Mouse (Mus musculus): ENCODE results near the gene Sf1. TPM values are rescaled to one million over a fixed set of nuclear protein-coding genes. Genes with fewer than 3 reads are reported as not detected.

The Sf1 gene
- polyA plus RNA-seq, 1 experiment from 2014 or later = 91.7 TPM

DNA sequence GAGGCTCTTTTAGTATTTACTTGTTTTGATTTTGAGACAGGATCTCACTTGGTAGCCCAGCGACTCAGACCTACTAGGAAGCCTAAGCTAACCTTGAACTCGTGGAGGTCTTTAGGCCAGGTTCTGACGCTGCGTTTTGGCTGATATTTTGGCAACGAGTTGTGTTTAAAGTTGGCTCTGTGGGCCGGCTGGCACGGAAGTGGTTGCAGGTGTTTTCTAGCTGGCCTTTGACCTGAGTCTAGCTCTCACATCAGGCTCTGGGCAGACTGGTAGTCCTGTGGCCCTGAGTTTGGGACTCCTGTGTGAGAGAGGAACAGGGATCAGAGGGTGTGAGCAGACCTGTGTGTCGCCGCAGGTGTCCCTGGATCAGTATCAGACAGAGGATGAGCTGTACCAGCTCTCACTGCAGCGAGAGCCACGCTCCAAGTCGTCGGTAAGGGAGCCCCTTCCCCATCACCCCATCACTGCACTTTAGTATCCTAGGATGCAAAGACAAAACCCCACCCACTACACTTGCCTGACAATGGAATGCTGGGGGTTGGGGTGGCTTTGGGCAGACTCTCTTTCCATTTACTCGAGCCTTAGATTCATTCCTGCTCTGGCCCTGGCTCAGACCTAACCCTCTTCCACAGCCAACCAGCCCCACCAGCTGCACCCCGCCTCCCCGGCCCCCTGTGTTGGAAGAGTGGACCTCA, 44.5 kb downstream of the Sf1 start:
- Histone ChIP-seq H3K9ac (replicated peaks; ENCODE audit: low read depth, low read length) (no peak overlapping the region), H3K4me3 (ENCODE audit: low read depth, low read length) (no peak overlapping the region), H3K4me1 (ENCODE audit: control insufficient read depth, insufficient read depth, low read length) (no peaks in the 10 kb centered on the region), H3K27me3 (ENCODE audit: control insufficient read depth, insufficient read depth, low read length) (no peaks in the 10 kb centered on the region), H3K36me3 (ENCODE audit: control insufficient read depth, insufficient read depth, low read length) (no peaks in the 10 kb centered on the region), H3K27ac (ENCODE audit: low read depth, low read length) (no peak overlapping the region), H3K4me2 (ENCODE audit: low read depth, low read length) (no peak overlapping the region), H3K9me3 (ENCODE audit: control insufficient read depth, low read length) (no peaks in the 10 kb centered on the region)
- no peak for ATAC-seq (ENCODE audit: low read depth)
- WGBS = 56% methylated on average over 16 of the region's 16 CpGs

DNA sequence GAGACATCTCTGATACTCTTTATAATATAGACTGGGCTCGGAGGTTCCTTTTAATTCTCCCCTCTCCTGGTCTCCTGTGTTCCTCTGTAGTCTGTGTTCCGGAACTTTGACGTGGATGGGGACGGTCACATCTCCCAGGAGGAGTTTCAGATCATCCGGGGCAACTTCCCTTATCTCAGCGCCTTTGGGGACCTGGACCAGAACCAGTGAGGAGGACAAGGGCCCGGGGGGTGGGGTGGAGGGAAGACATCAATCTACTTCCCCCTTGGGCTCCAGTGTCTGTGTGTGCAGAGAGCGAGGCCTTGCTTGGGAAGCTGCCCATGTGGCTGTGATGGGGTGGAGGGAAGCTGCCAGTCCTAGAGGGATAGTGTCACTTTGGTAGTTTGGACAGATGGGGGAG, 45.3 kb downstream of the Sf1 start:
- 77% methylated on average over 8 of the region's 8 CpGs for WGBS
- no peak overlapping the region for H3K9ac ChIP-seq (replicated peaks; ENCODE audit: low read depth, low read length)

DNA sequence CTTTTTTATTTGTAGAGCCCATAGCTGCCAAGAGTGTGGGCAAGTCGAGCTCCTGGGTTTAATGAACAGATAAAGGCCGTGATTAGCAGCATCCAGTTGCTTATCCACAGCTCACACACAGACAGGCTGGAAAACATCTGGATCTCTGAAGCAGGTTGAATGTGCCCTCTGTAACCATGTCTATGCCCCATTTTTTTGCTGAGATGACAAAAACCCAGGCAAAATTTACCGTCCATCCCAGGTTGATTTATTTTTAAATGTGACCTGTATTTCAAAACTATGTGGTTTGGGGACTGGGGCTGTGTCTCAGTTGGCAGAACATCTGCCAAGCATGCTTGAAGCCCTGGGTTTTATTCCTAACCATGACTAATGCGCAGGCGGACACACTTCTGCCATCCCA, 45.7 kb downstream of the Sf1 start:
- Histone ChIP-seq H3K27ac (ENCODE audit: low read depth, low read length) (no peak overlapping the region), H3K27me3 (ENCODE audit: control insufficient read depth, insufficient read depth, low read length) (no peaks in the 10 kb centered on the region), H3K36me3 (ENCODE audit: control insufficient read depth, insufficient read depth, low read length) (no peaks in the 10 kb centered on the region), H3K4me3 (ENCODE audit: low read depth, low read length) (no peak overlapping the region), H3K9me3 (ENCODE audit: control insufficient read depth, low read length) (no peaks in the 10 kb centered on the region), H3K4me2 (ENCODE audit: low read depth, low read length) (no peak overlapping the region), H3K4me1 (ENCODE audit: control insufficient read depth, insufficient read depth, low read length) (no peaks in the 10 kb centered on the region), H3K9ac (replicated peaks; ENCODE audit: low read depth, low read length) (no peak overlapping the region)
- ATAC-seq (ENCODE audit: low read depth) = no peak
- WGBS = 80% methylated on average over 5 of the region's 5 CpGs

More for the DNA sequence above, 45.3 kb downstream of the Sf1 start:
- H3K36me3 ChIP-seq (ENCODE audit: control insufficient read depth, insufficient read depth, low read length) = no peaks in the 10 kb centered on the region
- no peak for ATAC-seq (ENCODE audit: low read depth)
- no peaks in the 10 kb centered on the region for H3K9me3 ChIP-seq (ENCODE audit: control insufficient read depth, low read length)
- no peaks in the 10 kb centered on the region for H3K4me1 ChIP-seq (ENCODE audit: control insufficient read depth, insufficient read depth, low read length)
- no peak overlapping the region for H3K4me2 ChIP-seq (ENCODE audit: low read depth, low read length)
- no peak overlapping the region for H3K4me3 ChIP-seq (ENCODE audit: low read depth, low read length)
- no peaks in the 10 kb centered on the region for H3K27me3 ChIP-seq (ENCODE audit: control insufficient read depth, insufficient read depth, low read length)
- no peak overlapping the region for H3K27ac ChIP-seq (ENCODE audit: low read depth, low read length)

DNA sequence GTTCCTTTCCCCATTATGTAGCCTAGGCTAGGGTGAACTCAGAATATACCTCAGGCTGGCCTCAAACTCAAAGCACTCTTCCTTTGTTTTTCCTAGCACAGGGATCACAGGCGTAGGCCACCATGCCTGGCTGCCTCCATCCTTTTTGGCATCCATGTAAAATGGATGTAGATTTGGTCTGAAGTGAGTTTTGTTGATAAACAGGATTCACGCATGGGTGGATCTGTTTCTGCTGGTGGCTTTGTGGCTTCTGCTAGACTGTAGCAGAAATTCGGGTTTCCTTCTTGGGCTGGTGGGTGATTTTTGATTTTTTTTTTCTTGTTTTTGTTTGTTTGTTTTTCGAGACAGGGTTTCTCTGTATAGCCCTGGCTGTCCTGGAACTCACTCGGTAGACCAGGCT, 46.4 kb downstream of the Sf1 start:
- no peak overlapping the region for H3K4me3 ChIP-seq (ENCODE audit: low read depth, low read length)
- no peaks in the 10 kb centered on the region for H3K4me1 ChIP-seq (ENCODE audit: control insufficient read depth, insufficient read depth, low read length)
- ATAC-seq (ENCODE audit: low read depth) = no peak
- H3K27me3 ChIP-seq (ENCODE audit: control insufficient read depth, insufficient read depth, low read length) = no peaks in the 10 kb centered on the region
- no peak overlapping the region for H3K9ac ChIP-seq (replicated peaks; ENCODE audit: low read depth, low read length)
- H3K4me2 ChIP-seq (ENCODE audit: low read depth, low read length) = no peak overlapping the region
- H3K27ac ChIP-seq (ENCODE audit: low read depth, low read length) = no peak overlapping the region
- no peaks in the 10 kb centered on the region for H3K36me3 ChIP-seq (ENCODE audit: control insufficient read depth, insufficient read depth, low read length)
- 89% methylated on average over 5 of the region's 5 CpGs for WGBS
- H3K9me3 ChIP-seq (ENCODE audit: control insufficient read depth, low read length) = no peaks in the 10 kb centered on the region

DNA sequence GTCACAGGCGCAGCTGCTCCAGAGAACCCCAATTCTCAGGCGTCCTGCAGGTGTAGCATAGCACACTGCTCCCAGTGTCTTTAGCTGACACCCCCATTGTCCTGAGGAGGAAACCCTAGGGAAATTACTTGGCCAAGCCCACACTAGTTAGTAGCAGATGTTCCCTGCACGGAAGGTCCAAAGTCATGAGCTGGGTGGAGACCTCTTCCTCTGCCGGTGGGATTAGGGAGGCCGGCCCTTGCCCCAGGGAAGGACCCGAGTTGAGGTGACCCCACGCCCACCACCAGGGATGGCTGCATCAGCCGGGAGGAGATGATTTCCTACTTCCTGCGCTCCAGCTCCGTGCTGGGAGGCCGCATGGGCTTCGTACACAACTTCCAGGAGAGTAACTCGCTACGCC, 49.3 kb downstream of the Sf1 start:
- Histone ChIP-seq H3K27me3 (ENCODE audit: control insufficient read depth, insufficient read depth, low read length) (no peaks in the 10 kb centered on the region), H3K27ac (ENCODE audit: low read depth, low read length) (no peak overlapping the region), H3K4me2 (ENCODE audit: low read depth, low read length) (no peak overlapping the region), H3K9ac (replicated peaks; ENCODE audit: low read depth, low read length) (no peak overlapping the region), H3K9me3 (ENCODE audit: control insufficient read depth, low read length) (no peaks in the 10 kb centered on the region), H3K4me3 (ENCODE audit: low read depth, low read length) (no peak overlapping the region), H3K36me3 (ENCODE audit: control insufficient read depth, insufficient read depth, low read length) (no peaks in the 10 kb centered on the region), H3K4me1 (ENCODE audit: control insufficient read depth, insufficient read depth, low read length) (peaks cover 24% of the 10 kb centered on the region)
- ATAC-seq (ENCODE audit: low read depth) = no peak
- WGBS = 68% methylated on average over 12 of the region's 14 CpGs

GRCm38 (mm10) chr19:6415454-6415853, 52.0 kb downstream of the Sf1 start:
- Histone ChIP-seq H3K9me3 (ENCODE audit: control insufficient read depth, low read length) (no peaks in the 10 kb centered on the region), H3K4me2 (ENCODE audit: low read depth, low read length) (no peak overlapping the region), H3K27me3 (ENCODE audit: control insufficient read depth, insufficient read depth, low read length) (no peaks in the 10 kb centered on the region), H3K4me3 (ENCODE audit: low read depth, low read length) (no peak overlapping the region), H3K9ac (replicated peaks; ENCODE audit: low read depth, low read length) (0 out of 2 replicates have a peak overlapping the region, but pooled peaks have one; percentile 8), H3K4me1 (ENCODE audit: control insufficient read depth, insufficient read depth, low read length) (peaks cover 29% of the 10 kb centered on the region), H3K36me3 (ENCODE audit: control insufficient read depth, insufficient read depth, low read length) (no peaks in the 10 kb centered on the region), H3K27ac (ENCODE audit: low read depth, low read length) (peak overlapping the region; percentile 76)
- 46% methylated on average over 6 of the region's 6 CpGs for WGBS
- no peak for ATAC-seq (ENCODE audit: low read depth)

GRCm38 (mm10) chr19:6416124-6416770, 52.8 kb downstream of the Sf1 start:
- 0 out of 2 replicates have a peak overlapping the region, but pooled peaks have one; percentile 1 for H3K9ac ChIP-seq (replicated peaks; ENCODE audit: low read depth, low read length)
- no peak for ATAC-seq (ENCODE audit: low read depth)
- H3K27ac ChIP-seq (ENCODE audit: low read depth, low read length) = peak overlapping the region; percentile 76
- H3K4me2 ChIP-seq (ENCODE audit: low read depth, low read length) = no peak overlapping the region
- H3K27me3 ChIP-seq (ENCODE audit: control insufficient read depth, insufficient read depth, low read length) = no peaks in the 10 kb centered on the region
- H3K36me3 ChIP-seq (ENCODE audit: control insufficient read depth, insufficient read depth, low read length) = no peaks in the 10 kb centered on the region
- H3K4me1 ChIP-seq (ENCODE audit: control insufficient read depth, insufficient read depth, low read length) = peaks cover 37% of the 10 kb centered on the region
- H3K9me3 ChIP-seq (ENCODE audit: control insufficient read depth, low read length) = no peaks in the 10 kb centered on the region
- H3K4me3 ChIP-seq (ENCODE audit: low read depth, low read length) = no peak overlapping the region
- WGBS = 3% methylated on average over 9 of the region's 9 CpGs

GRCm38 (mm10) chr19:6416894-6417761, 53.6 kb downstream of the Sf1 start:
- peaks cover 46% of the 10 kb centered on the region for H3K4me1 ChIP-seq (ENCODE audit: control insufficient read depth, insufficient read depth, low read length)
- ATAC-seq (ENCODE audit: low read depth) = no peak
- H3K9me3 ChIP-seq (ENCODE audit: control insufficient read depth, low read length) = no peaks in the 10 kb centered on the region
- no peaks in the 10 kb centered on the region for H3K27me3 ChIP-seq (ENCODE audit: control insufficient read depth, insufficient read depth, low read length)
- H3K4me2 ChIP-seq (ENCODE audit: low read depth, low read length) = peak overlapping the region; percentile 78
- H3K9ac ChIP-seq (replicated peaks; ENCODE audit: low read depth, low read length) = no peak overlapping the region
- no peak overlapping the region for H3K4me3 ChIP-seq (ENCODE audit: low read depth, low read length)
- no peaks in the 10 kb centered on the region for H3K36me3 ChIP-seq (ENCODE audit: control insufficient read depth, insufficient read depth, low read length)
- WGBS = 50% methylated on average over 12 of the region's 12 CpGs
- H3K27ac ChIP-seq (ENCODE audit: low read depth, low read length) = peak overlapping the region; percentile 76

Data from neural tube, embryonic 14.5 days (tissue).